Mouse (Mus musculus) limb, embryonic 12.5 days (tissue): ENCODE data around the gene Catsper2. TPM values are rescaled to one million over a fixed set of nuclear protein-coding genes. Genes with fewer than 3 reads are reported as not detected.
A peak's percentile ranks its signal among the peaks of the same experiment; 100 is the strongest.

Experiments used
- ATAC-seq: fragments of 200-750 bp; cut with Nextera tagmentation; 2 replicates; pipeline ENCODE4 v1.8.0; 2017; ENCODE audit warnings: low read depth, moderate TSS enrichment; ENCODE audit not compliant: insufficient number of reproducible peaks, insufficient read depth, low FRiP score, low TSS enrichment
- H3K27ac ChIP-seq: fragments of 300-500 bp; sonication (generic); 2 replicates; pipeline ENCODE4 v1.5.1; 2016; ENCODE audit warnings: mild to moderate bottlenecking, moderate library complexity
- H3K27me3 ChIP-seq: fragments of 300-500 bp; sonication (generic); 2 replicates; pipeline ENCODE4 v1.6.1; 2016; ENCODE audit warnings: mild to moderate bottlenecking, moderate library complexity
- H3K36me3 ChIP-seq: fragments of 300-500 bp; sonication (generic); 2 replicates; pipeline ENCODE4 v1.6.1; 2016; ENCODE audit warnings: mild to moderate bottlenecking, moderate library complexity
- H3K4me1 ChIP-seq: fragments of 300-500 bp; sonication (generic); replicated peaks from 2 replicates; pipeline ENCODE4 v1.6.1; 2016
- H3K4me2 ChIP-seq: fragments of 300-500 bp; sonication (generic); 2 replicates; pipeline ENCODE4 v1.6.1; 2016; ENCODE audit warnings: mild to moderate bottlenecking, moderate library complexity
- H3K4me3 ChIP-seq: fragments of 300-500 bp; sonication (generic); replicated peaks from 2 replicates; pipeline ENCODE4 v1.5.1; 2016; ENCODE audit warnings: mild to moderate bottlenecking
- H3K9ac ChIP-seq: fragments of 300-500 bp; sonication (generic); replicated peaks from 2 replicates; pipeline ENCODE4 v1.6.1; 2016; ENCODE audit warnings: mild to moderate bottlenecking, moderate library complexity
- H3K9me3 ChIP-seq: fragments of 300-500 bp; sonication (generic); 2 replicates; pipeline ENCODE4 v1.6.1; 2016; ENCODE audit warnings: mild to moderate bottlenecking, moderate library complexity
- WGBS: fragments of 180-500 bp; shearing (Covaris S2); methylation state at CpG from one replicate; pipeline ENCODE4 v1.1.7; 2016; 5-methylcytosine and 5-hydroxymethylcytosine counted together
- polyA plus RNA-seq: library from polyadenylated mRNA; unstranded; fragments of >200 nt; fragmentation: Nextera tagmentation; extraction: Ambion mirVana; gene quantifications from 2 replicates; pipeline ENCODE4 v1.2.1, GENCODE M21; 2016

Gene Catsper2
- polyA plus RNA-seq, result 3.5 and 4.1 TPM in 2 replicates

DNA sequence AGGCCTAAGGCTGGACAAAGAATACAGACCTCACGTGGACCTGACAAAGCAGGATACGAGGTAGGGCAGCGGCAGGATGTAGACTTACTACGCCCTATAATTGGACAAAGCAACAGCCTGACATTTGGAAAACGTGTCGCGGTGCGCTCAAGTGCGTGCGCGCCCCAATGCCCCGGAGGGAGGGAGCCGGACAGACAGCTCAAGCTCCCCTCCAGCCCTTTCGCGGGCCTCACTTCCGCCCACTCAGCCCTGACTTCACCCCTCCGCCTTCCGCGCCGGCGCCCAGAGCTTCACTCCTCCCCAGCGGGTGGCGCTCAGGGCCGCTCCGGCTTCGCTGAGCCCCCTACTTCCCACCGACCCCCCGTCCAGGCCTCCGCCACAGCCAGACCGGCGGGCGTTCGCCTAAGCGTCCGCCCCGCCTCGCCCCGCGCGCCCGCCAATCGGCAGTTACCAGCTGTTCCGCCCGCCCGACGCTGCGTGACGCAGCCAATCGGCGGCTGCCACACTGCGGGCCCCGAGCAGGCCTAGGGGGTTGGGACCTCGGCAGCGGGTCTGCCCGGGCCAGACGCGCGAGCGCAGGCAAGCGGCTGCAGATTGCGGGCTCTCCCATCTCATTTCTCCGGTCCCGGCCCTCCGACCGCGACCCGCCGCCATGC is at the start of gene Catsper2, which contains the start of gene Pdia3:
TSS of gene Catsper2 (minus strand) at position 406 of the 656 bp plus-strand sequence.
TSS of gene Pdia3 (plus strand) at position 389 of the 656 bp plus-strand sequence.
- Histone ChIP-seq H3K27ac (peak within 1 kb of the TSS; percentile 97), H3K4me3 (peak within 1 kb of the TSS; percentile 92), H3K9ac (peak within 1 kb of the TSS; percentile 97), H3K4me2 (peak within 1 kb of the TSS; percentile 74), H3K27me3 (no peaks in the 10 kb centered on the region), H3K4me1 (peaks cover 24% of the 10 kb centered on the region), H3K9me3 (no peaks in the 10 kb centered on the region), H3K36me3 (peaks cover 22% of the 10 kb centered on the region)
- WGBS, result under 1% methylated on average over 68 of the region's 68 CpGs
- ATAC-seq, result peak; percentile 99

DNA sequence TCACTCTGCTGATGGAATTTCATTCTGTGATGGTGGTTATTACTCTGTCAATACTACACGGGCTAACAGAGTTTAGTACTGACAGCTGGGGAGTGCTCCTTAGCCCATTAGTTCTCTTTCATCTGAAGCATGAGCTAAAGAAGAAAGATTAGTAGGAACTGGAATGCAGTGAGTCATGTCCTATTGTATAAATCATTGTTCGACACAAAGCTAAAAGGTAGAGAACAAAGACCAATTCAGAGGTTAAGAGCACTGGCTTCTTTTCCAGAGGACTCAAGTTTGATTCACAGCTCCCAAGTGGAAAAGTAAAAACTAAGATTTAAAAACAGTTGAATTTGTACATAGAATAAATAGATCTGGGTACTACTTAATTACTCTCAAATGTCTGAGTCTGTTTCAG is 46.5 kb upstream of the Catsper2 start:
- H3K36me3 ChIP-seq, result peaks cover 31% of the 10 kb centered on the region
- no peaks in the 10 kb centered on the region for H3K27me3 ChIP-seq
- H3K4me2 ChIP-seq, result no peak overlapping the region
- no peak overlapping the region for H3K4me3 ChIP-seq
- no peak for ATAC-seq
- peaks cover 10% of the 10 kb centered on the region for H3K4me1 ChIP-seq
- no peak overlapping the region for H3K27ac ChIP-seq
- H3K9ac ChIP-seq, result no peak overlapping the region
- 73% methylated on average over 2 of the region's 2 CpGs for WGBS
- no peaks in the 10 kb centered on the region for H3K9me3 ChIP-seq

DNA sequence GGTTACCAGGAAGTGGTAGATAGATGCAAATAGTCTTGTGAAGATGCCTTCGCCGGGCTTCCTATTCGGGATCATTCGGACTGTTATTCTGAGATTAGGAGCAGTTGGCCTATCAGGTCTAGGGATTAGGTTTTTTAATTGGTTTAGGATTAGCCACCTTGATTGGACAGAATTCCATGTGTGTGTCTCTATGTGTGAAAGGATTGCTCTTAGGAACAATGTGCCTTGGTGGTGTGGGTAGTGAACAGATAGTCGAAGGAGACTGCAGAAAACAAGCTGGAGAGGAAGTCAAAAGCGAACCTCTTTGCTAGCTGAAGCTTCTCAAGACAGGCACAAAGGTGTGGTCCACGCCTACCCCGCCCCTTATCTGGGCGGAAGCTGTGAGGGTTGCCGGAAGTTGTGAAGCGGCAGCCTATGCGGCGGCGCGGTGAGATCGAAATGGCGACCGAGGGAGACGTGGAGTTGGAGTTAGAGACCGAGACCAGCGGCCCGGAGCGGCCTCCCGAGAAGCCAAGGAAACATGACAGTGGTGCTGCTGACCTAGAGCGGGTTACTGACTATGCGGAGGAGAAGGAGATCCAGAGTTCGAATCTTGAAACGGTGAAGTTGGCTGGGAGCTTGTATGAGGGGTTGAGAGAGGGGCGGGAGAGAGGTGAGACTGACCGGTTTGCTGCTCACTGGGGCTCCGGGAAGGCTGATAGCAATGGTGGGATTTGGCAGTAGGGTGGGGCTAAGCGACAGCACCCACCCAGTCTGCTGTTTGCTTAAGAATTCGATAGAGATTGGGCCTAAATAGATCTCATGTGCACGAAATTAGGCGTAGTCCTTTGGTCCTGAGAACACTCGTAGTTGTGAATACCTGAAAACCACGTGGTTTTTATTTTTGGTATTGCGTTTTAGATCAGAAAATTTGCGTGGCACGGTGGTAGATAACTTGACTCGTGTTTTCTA is 43.4 kb upstream of the Catsper2 start, which contains the start of gene Serinc4:
TSS of gene Serinc4 (minus strand) at position 90 of the 951 bp plus-strand sequence.
- Histone ChIP-seq H3K9me3 (no peaks in the 10 kb centered on the region), H3K27ac (peak within 1 kb of the TSS; percentile 70), H3K36me3 (peaks cover 57% of the 10 kb centered on the region), H3K4me2 (peak within 1 kb of the TSS; percentile 70), H3K4me3 (peak within 1 kb of the TSS; percentile 73), H3K9ac (peak within 1 kb of the TSS; percentile 79), H3K27me3 (no peaks in the 10 kb centered on the region), H3K4me1 (peaks cover 14% of the 10 kb centered on the region)
- peak; percentile 80 for ATAC-seq
- WGBS, result 5% methylated on average over 41 of the region's 41 CpGs

DNA sequence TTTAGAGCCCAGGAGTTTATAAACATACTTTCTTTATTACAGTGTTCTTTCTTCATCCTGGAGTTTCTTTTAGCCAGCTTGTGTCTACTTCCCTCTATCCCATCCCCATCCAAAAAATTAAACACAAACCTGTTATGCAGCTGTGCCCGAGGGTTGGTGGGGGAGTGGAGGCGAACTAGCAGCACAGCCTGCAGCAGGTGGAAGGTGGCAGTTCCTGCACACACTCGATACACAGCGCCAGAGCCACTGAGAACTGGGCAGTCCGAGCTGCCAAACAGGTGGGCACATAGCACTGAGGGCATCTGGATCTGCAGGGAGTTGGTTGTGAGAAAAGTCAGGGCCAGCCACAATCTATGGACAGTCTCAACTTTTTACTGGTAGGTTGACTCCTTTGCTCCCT is 41.9 kb upstream of the Catsper2 start:
- ATAC-seq, result no peak
- Histone ChIP-seq H3K4me1 (peaks cover 23% of the 10 kb centered on the region), H3K4me3 (no peak overlapping the region), H3K4me2 (no peak overlapping the region), H3K9ac (no peak overlapping the region), H3K27me3 (no peaks in the 10 kb centered on the region), H3K27ac (no peak overlapping the region), H3K9me3 (no peaks in the 10 kb centered on the region), H3K36me3 (peaks cover 55% of the 10 kb centered on the region)
- 75% methylated on average over 5 of the region's 5 CpGs for WGBS

DNA sequence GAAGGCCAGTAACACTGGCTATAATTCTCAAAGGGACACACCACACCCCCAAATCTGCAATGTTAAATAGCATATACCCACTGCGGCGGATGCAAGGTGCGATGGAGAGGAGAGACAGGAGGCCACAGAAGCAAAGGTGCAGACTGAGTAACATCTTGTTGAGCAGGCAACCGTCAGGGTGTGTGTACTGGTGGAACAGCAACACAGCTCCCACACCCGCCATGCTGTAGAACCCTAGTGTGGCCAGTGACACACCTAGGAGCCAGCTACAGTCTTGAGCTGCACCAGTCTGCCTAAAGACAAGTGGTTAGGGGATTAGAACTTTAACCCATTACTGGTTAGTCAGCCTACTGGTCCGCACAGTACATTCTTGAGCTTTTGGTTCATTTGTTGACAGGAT is 40.3 kb upstream of the Catsper2 start:
- H3K9me3 ChIP-seq, result no peaks in the 10 kb centered on the region
- WGBS, result 89% methylated on average over 6 of the region's 6 CpGs

DNA sequence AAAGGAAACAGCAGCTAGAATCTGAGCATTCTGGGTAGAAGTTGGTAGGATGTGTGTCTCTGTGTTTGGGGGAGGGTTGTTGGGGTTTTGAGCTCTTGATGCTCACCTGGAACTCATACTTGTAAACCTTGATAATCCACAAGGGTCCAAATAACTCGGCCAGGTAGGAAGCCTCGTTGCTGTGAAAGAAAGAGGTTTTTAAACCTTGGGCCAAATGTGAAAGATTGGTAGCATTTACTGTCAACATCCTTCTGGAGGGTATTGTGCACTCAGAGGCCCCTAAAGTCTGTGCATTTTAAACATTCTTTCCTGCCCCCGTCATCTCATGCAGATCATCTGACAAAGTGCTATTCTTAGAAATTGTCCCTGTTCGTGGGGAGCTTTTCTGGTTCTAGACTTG is 39.4 kb upstream of the Catsper2 start, which contains the start of gene Hypk:
TSS of gene Hypk (plus strand) at position 301 of the 400 bp plus-strand sequence.
- H3K27ac ChIP-seq, result no peak within 1 kb of the TSS
- no peak within 1 kb of the TSS for H3K4me2 ChIP-seq
- no peaks in the 10 kb centered on the region for H3K9me3 ChIP-seq
- no peak within 1 kb of the TSS for H3K9ac ChIP-seq
- ATAC-seq, result no peak
- H3K4me3 ChIP-seq, result no peak within 1 kb of the TSS
- H3K27me3 ChIP-seq, result no peaks in the 10 kb centered on the region
- peaks cover 33% of the 10 kb centered on the region for H3K36me3 ChIP-seq
- H3K4me1 ChIP-seq, result peaks cover 28% of the 10 kb centered on the region
- 76% methylated on average over 4 of the region's 4 CpGs for WGBS

More for the DNA sequence above, 40.3 kb upstream of the Catsper2 start:
- H3K4me2 ChIP-seq, result no peak overlapping the region
- H3K9ac ChIP-seq, result no peak overlapping the region
- H3K4me1 ChIP-seq, result peaks cover 28% of the 10 kb centered on the region
- ATAC-seq, result no peak
- H3K36me3 ChIP-seq, result peaks cover 40% of the 10 kb centered on the region
- no peak overlapping the region for H3K27ac ChIP-seq
- no peaks in the 10 kb centered on the region for H3K27me3 ChIP-seq
- no peak overlapping the region for H3K4me3 ChIP-seq

DNA sequence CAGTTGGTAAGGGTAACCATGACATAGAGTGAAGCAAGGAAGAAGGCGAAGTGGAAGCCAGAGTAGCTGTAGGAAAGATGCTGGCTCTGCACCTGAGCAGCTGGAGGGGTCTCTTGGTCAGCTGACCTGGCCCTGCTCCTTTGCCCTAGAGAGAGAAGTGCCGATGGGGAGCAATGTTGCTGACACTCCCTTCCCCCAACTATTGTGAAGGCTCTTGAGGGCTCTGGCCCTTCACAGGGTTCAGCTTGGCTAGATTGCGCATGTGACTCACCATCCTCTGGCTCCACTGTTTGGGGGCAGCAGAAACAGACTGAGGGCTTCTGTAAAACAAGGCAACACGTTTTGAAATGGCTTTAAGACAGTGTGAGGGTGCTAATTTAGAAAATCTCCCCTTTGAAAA is 38.8 kb upstream of the Catsper2 start:
- no peaks in the 10 kb centered on the region for H3K9me3 ChIP-seq
- WGBS, result 82% methylated on average over 4 of the region's 4 CpGs
- peaks cover 33% of the 10 kb centered on the region for H3K36me3 ChIP-seq
- H3K27me3 ChIP-seq, result no peaks in the 10 kb centered on the region
- no peak for ATAC-seq
- H3K4me3 ChIP-seq, result no peak overlapping the region
- H3K27ac ChIP-seq, result no peak overlapping the region
- H3K4me2 ChIP-seq, result no peak overlapping the region
- peaks cover 23% of the 10 kb centered on the region for H3K4me1 ChIP-seq
- no peak overlapping the region for H3K9ac ChIP-seq

DNA sequence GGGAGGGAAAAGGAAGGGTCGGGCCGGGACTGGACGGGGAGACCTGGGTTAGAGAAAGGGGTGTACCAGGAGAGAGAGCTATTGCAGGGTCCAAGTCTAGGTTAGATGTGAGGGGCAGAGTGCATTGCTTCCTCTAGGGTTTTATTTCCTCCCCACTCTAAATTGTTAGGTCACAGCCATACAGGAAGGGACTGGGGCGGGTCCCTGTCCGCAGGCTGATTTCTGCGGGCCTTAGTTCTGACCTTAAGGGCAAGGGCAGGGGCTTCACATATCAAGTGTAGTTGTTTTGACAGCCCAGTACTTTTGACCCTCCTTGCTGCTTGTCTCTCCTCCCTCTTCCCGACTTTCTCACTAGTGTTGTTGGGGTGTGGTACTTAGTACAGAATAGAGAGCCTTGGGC is 36.5 kb upstream of the Catsper2 start:
- no peaks in the 10 kb centered on the region for H3K27me3 ChIP-seq
- H3K4me2 ChIP-seq, result peak overlapping the region; percentile 90
- H3K4me3 ChIP-seq, result peak overlapping the region; percentile 98
- peaks cover 18% of the 10 kb centered on the region for H3K4me1 ChIP-seq
- H3K9ac ChIP-seq, result peak overlapping the region; percentile 95
- H3K36me3 ChIP-seq, result peaks cover 32% of the 10 kb centered on the region
- ATAC-seq, result no peak
- H3K9me3 ChIP-seq, result no peaks in the 10 kb centered on the region
- peak overlapping the region; percentile 96 for H3K27ac ChIP-seq
- 2% methylated on average over 7 of the region's 7 CpGs for WGBS

DNA sequence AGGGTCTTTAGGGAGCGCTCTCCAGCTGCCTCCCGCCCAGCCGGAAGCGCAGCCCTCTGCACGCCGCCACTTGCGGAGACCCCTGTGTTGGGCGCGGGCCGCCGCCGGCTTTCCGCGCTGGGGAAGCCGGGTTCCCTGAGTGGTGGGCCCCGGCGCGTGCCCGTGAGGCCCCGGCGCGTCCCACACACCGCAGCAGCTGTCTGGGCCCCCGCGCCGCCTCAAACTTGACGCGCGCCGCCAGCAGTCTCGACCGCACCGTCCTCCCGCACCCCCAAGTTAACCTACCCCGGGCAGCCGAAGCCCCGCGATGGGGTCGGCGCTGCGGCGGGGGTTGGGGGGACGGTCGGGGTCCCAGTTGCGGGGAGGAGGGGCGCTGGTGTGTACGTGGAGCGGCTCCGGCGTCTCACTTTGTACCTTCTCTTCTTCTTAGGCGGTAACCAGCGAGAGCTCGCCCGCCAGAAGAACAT is 36.0 kb upstream of the Catsper2 start:
- peaks cover 29% of the 10 kb centered on the region for H3K36me3 ChIP-seq
- peak overlapping the region; percentile 96 for H3K27ac ChIP-seq
- H3K9ac ChIP-seq, result peak overlapping the region; percentile 95
- under 1% methylated on average over 46 of the region's 54 CpGs for WGBS
- no peaks in the 10 kb centered on the region for H3K27me3 ChIP-seq
- H3K9me3 ChIP-seq, result no peaks in the 10 kb centered on the region
- peak overlapping the region; percentile 98 for H3K4me3 ChIP-seq
- peak overlapping the region; percentile 90 for H3K4me2 ChIP-seq
- ATAC-seq, result peak; percentile 39
- peaks cover 18% of the 10 kb centered on the region for H3K4me1 ChIP-seq

DNA sequence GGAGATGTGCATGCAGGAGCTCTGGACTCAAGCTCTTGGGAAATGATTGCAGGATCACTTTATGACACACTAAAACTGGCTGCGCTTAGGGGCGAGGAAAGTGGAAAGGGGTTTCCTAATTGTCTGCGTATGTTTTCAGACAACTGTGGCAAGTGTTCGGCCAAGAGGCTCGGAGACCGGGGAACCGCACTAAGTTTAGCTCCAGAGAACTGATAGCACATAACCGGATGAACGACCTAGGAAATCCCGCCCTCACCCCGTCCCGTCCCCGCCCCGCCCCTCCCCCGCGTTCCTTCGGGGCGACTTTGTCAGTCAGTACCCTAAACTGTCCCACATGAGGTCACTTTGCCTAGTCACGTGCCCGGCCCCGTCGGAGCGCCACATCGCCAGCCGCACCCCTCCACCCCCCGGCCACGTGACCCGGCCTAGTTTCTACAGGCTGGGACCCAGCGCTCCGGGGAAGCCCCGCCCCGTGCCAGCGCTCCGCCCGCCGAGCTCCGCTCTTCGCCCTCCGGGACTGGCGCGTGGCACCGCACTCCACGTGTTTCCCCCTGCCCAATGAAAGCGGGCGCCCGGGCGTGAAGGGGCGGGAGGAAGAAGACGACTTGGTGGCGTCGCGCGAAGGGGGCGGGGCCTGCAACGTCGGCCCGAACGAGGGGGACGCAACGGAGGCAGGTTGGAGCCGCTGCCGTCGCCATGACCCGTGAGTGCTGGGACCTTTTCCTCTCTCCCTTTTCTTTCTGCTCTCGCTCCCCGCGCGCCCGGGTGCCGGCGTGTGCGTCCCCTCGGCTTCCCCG is 35.3 kb upstream of the Catsper2 start, which contains the start of gene Serf2:
TSS of gene Serf2 (plus strand) at position 457 of the 797 bp plus-strand sequence.
- WGBS, result under 1% methylated on average over 74 of the region's 74 CpGs
- H3K9me3 ChIP-seq, result no peaks in the 10 kb centered on the region
- peak within 1 kb of the TSS; percentile 98 for H3K4me3 ChIP-seq
- peaks cover 3% of the 10 kb centered on the region for H3K27me3 ChIP-seq
- peaks cover 25% of the 10 kb centered on the region for H3K36me3 ChIP-seq
- peak within 1 kb of the TSS; percentile 96 for H3K27ac ChIP-seq
- H3K4me2 ChIP-seq, result peak within 1 kb of the TSS; percentile 90
- H3K4me1 ChIP-seq, result peaks cover 18% of the 10 kb centered on the region
- peak within 1 kb of the TSS; percentile 95 for H3K9ac ChIP-seq
- peak; percentile 97 for ATAC-seq
